Mouse (Mus musculus): Measurements from ENCODE around the gene Mtx1. TPM values are rescaled to one million over a fixed set of nuclear protein-coding genes. Genes with fewer than 3 reads are reported as not detected.

Gene Mtx1
- polyA plus RNA-seq, 1 experiment from 2014 or later, result 215 TPM

DNA sequence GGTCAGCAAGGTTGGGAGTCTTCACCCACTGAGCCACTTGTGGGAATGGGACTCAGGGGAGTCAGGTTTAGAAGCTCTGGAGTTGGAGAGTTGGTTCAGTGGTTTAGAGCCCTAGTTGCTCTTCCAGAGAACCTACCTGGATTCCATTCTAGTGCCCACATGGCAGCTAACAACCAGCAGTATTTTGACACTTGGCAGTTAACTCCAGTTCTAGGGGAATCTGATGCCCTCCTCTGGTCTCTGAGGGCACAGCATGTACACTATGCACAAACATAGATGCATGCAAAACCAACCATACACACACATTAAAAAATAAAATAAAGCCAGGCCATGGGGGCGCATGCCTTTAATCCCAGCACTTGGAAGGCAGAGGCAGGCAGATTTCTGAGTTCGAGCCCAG is 33.0 kb downstream of the Mtx1 start:
- in situ Hi-C loops (cut with MboI; ENCODE audit: low pct_unique_long_range_greater_than_20kb), result loop anchor here (5.0 to 10.0 kb wide), 3 partner anchors 72 to 249 kb away; no protein-coding TSS in a partner anchor
- no peak for ATAC-seq
- ChIA-PET POLR2A (interaction anchor here (0.6 to 1.5 kb wide), 4 partner anchors 52 to 104 kb away, joined by 3 to 4 read pairs (median 4); partner anchors contain the start of genes Krtcap2, Pklr and Trim46), CTCF (interaction anchor here (0.7 to 2.1 kb wide), 17 partner anchors 9 to 255 kb away, joined by 3 to 15 read pairs (median 5); partner anchors contain the start of genes Clk2, Pklr and Scamp3)
- no peaks in the 10 kb centered on the region for H3K27me3 ChIP-seq
- TF ChIP-seq CTCF (IDR thresholded peaks at IDR 0.05), result no peak
- no peak for DNase-seq (ENCODE audit: low read depth, low spot score)

DNA sequence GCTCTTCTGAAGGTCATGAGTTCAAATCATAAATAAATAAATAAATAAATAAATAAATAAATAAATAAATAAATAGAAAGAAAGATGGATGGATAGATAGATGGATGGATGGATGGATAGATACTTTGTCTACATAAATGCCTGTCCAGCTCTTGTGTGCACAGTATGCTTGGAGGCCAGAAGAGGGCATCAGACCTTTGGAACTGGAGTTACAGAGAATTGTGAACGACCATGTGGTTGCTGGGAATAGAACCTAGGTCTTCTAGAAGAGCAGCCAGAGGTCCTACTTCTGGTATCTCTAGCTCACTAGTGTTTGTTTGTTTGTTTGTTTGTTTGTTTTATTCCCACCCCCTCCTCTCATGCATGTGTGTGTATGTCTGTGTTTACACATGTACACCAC is 33.5 kb downstream of the Mtx1 start:
- TF ChIP-seq CTCF (IDR thresholded peaks at IDR 0.05), result no peak
- DNase-seq (ENCODE audit: low read depth, low spot score) (no peak), ATAC-seq (no peak)
- H3K27me3 ChIP-seq, result no peaks in the 10 kb centered on the region
- ChIA-PET CTCF (interaction anchor here (0.7 to 2.1 kb wide), 15 partner anchors 9 to 235 kb away, joined by 3 to 15 read pairs (median 5); partner anchors contain the start of genes Clk2, Pklr and Scamp3), POLR2A (interaction anchor here (0.6 to 1.5 kb wide), 3 partner anchors 79 to 110 kb away, joined by 3 to 4 read pairs (median 4); no protein-coding TSS in a partner anchor)
- in situ Hi-C loops (cut with MboI; ENCODE audit: low pct_unique_long_range_greater_than_20kb), result loop anchor here (5.0 to 10.0 kb wide), 3 partner anchors 71 to 249 kb away; no protein-coding TSS in a partner anchor

DNA sequence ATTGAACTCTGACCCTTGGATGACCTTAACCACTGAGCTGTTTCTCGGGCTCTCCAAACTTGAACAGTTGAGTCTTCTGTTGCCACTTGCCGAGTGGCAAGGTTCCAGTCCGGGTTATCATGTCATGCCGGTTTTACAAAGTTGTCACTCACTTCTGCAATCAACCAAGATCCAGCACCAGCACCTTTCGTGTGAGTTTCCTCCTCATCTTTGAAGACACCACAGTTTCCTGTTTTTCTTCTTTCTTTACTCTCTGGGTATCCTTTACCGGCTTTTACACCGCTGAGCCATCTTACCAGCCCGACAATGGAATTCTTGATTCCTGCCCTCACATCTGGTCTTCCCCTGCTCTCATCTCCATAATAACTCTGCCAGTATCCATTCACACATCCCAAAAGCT is 36.5 kb downstream of the Mtx1 start:
- CTCF ChIA-PET, result interaction anchor here (1.2 kb wide), 1 partner anchor 54 kb away, joined by 3 read pairs; the partner anchor contains the start of gene Pklr
- in situ Hi-C loops (cut with MboI; ENCODE audit: low pct_unique_long_range_greater_than_20kb), result loop anchor here (5.0 to 10.0 kb wide), 3 partner anchors 68 to 246 kb away; no protein-coding TSS in a partner anchor
- DNase-seq (ENCODE audit: low read depth, low spot score), result no peak
- POLR2A ChIA-PET, result interaction anchor here (1.4 kb wide), 1 partner anchor 12 kb away, joined by 3 read pairs; no protein-coding TSS in a partner anchor
- no peak for TF ChIP-seq CTCF (IDR thresholded peaks at IDR 0.05)
- ATAC-seq, result no peak
- no peaks in the 10 kb centered on the region for H3K27me3 ChIP-seq

DNA sequence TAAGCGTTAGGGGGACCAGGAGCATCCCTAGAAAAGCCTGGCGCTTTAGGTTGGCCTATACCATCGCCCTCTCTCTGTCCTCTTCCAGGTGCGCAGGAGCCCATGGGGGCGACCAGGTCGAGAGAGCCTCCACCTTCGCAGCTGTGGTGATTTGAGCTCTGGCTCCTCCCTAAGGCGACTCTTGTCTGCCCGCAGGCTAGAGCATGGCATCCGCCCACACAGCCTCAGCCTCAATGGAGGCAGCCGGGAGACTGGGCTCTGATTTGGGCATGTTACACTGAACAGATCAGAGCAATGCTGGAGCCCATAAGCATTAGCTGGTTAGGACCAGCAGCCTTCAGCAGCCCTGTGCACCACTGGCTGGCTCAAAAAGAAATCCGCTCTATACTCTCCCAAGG is 38.4 kb downstream of the Mtx1 start:
- POLR2A ChIA-PET, result interaction anchor here (0.9 kb wide), 1 partner anchor 73 kb away, joined by 3 read pairs; no protein-coding TSS in a partner anchor
- TF ChIP-seq CTCF (IDR thresholded peaks at IDR 0.05), result no peak
- ATAC-seq, result no peak
- in situ Hi-C loops (cut with MboI; ENCODE audit: low pct_unique_long_range_greater_than_20kb), result no loop called here
- CTCF ChIA-PET, result interaction anchor here (1.1 to 2.9 kb wide), 3 partner anchors 10 to 73 kb away, joined by 3 to 12 read pairs (median 4); partner anchors contain the start of gene Scamp3
- H3K27me3 ChIP-seq, result no peaks in the 10 kb centered on the region
- DNase-seq (ENCODE audit: low read depth, low spot score), result no peak

DNA sequence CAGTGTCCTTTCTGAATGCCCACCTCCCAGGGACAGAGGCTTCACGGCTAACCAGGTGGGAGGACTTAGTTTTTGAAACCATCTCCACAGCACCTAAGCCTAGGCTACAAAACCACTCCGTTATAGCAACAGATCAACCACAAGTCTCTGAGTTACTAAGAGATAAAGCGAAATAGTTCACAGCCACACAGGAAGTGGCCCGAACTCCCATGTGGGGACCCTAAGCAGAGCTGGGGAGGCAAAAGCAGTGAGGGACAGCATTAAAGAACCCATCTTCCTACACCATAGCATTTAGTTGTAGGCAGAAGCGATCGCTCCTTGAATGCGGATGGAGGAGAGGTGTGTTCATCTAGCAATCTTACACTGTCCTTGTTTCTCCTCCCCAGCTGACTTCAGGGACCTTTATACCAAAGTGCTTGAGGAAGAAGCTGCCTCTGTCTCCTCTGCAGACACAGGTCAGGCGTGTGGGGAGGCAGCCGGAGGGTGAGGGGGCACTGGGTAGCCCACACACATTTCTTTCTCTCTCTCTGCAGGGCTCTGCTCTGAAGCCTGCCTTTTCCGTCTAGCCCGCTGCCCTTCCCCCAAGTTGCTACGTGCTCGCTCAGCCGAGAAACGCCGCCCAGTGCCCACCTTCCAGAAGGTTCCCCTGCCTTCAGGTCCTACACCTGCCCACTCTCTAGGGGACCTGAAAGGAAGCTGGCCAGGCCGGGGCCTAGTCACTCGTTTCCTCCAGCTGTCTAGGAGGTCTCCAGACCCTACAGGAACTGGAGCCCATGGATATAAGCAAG is 39.0 kb downstream of the Mtx1 start:
- no peak for DNase-seq (ENCODE audit: low read depth, low spot score)
- in situ Hi-C loops (cut with MboI; ENCODE audit: low pct_unique_long_range_greater_than_20kb), result no loop called here
- H3K27me3 ChIP-seq, result no peaks in the 10 kb centered on the region
- POLR2A ChIA-PET, result interaction anchor here (1.4 kb wide), 1 partner anchor 11 kb away, joined by 6 read pairs; the partner anchor contains the start of gene Scamp3
- peak; percentile 5 for ATAC-seq
- no peak for TF ChIP-seq CTCF (IDR thresholded peaks at IDR 0.05)
- CTCF ChIA-PET, result interaction anchor here (1.1 to 2.9 kb wide), 4 partner anchors 10 to 73 kb away, joined by 3 to 12 read pairs (median 4); partner anchors contain the start of gene Scamp3

DNA sequence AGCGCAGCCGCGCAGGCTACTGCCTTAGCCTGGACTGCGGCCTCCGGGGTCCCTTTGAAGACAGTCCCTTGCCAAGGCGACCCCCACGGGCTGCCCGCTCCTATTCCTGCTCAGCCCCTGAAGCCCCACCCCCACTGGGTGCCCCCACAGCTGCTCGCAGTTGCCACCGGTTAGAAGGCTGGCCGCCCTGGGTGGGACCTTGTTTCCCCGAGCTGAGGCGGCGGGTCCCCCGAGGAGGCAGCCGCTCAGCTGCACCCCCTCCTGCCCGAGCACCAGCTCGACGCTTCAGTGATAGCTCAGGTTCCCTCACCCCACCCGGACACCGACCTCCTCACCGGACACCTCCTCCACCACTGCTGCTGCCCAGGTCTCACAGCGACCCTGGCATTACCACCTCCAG is 39.7 kb downstream of the Mtx1 start:
- DNase-seq (ENCODE audit: low read depth, low spot score), result no peak
- no peak for ATAC-seq
- in situ Hi-C loops (cut with MboI; ENCODE audit: low pct_unique_long_range_greater_than_20kb), result no loop called here
- no peaks in the 10 kb centered on the region for H3K27me3 ChIP-seq
- ChIA-PET POLR2A (interaction anchor here (1.4 kb wide), 1 partner anchor 10 kb away, joined by 6 read pairs; the partner anchor contains the start of gene Scamp3), CTCF (interaction anchor here (1.1 to 2.9 kb wide), 5 partner anchors 9 to 66 kb away, joined by 3 to 12 read pairs (median 5); partner anchors contain the start of genes Hcn3 and Scamp3)
- TF ChIP-seq CTCF (IDR thresholded peaks at IDR 0.05), result no peak

DNA sequence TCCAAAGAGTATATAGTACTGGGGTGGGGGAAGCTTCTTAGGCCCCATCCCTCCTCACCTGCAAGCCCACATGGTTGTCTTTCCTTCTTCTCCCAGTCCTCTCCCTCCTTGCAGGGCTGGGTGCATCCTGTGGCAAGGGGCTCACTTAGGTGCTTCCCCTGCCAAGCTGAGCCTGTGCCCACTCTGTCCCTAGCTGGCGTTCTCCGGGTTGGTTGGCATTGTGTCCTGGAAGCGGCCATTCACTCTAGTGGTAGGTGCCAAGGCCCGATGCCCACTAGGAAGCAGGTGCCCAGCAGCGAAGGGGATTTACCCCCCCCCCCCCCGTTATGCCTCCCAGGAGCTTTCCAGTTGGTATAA is 43.0 kb downstream of the Mtx1 start:
- POLR2A ChIA-PET, result interaction anchor here (0.6 kb wide), 3 partner anchors 8 to 99 kb away, joined by 3 read pairs; no protein-coding TSS in a partner anchor
- DNase-seq (ENCODE audit: low read depth, low spot score) (no peak), ATAC-seq (no peak)
- CTCF ChIA-PET, result interaction anchor here (1.5 to 2.9 kb wide), 2 partner anchors 8 to 10 kb away, joined by 3 to 15 read pairs; no protein-coding TSS in a partner anchor
- in situ Hi-C loops (cut with MboI; ENCODE audit: low pct_unique_long_range_greater_than_20kb), result no loop called here
- no peak for TF ChIP-seq CTCF (IDR thresholded peaks at IDR 0.05)
- no peaks in the 10 kb centered on the region for H3K27me3 ChIP-seq

DNA sequence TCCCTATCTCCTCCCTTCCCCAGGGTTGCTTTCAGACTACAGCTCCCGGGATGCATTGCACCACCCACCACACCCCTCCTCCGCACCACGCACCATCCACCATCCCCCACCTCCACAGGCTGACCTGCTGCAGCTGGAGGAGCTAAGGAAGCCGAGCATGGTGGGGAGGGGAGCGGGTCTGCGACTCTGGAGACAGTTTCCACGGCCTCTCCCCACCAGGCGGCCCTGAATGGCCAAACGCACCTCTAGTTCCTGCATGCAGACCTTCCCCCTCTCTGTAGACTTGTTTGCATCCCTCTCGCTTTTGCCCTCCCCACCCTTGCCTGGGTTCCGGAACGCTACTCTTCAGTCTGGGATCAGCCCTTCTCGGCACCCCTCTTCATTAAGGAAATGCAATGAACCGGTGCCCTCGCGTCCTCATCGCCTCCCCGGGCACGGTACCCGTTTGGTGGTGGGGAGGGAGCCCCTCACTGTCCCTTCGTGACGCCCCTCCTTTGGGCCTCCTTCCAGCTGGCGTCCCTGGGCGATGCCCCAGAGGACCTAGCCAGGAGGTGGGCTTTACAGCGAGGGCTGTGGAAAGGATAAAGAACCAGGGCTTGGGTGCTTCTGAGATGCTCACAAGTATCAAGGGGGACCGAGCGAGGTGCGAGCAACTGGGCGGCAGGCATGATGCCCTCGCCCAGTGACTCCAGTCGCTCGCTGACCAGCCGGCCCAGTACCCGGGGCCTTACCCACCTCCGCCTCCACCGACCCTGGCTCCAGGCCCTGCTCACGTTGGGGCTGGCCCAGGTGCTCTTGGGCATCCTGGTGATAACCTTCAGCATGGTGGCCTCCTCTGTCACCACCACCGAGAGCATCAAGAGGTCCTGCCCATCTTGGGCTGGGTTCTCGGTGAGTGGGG is 43.6 kb downstream of the Mtx1 start, which contains the start of gene Fam189b:
Fam189b (plus strand) TSS at position 86 of the 901 bp plus-strand sequence.
- in situ Hi-C loops (cut with MboI; ENCODE audit: low pct_unique_long_range_greater_than_20kb), result no loop called here
- TF ChIP-seq CTCF (IDR thresholded peaks at IDR 0.05), result no peak
- DNase-seq (ENCODE audit: low read depth, low spot score) (peak; percentile 27), ATAC-seq (peak; percentile 41)
- POLR2A ChIA-PET, result interaction anchor here (0.6 kb wide), 1 partner anchor 8 kb away, joined by 3 read pairs; no protein-coding TSS in a partner anchor
- CTCF ChIA-PET, result interaction anchor here (0.7 to 2.9 kb wide), 4 partner anchors 8 to 23 kb away, joined by 3 to 15 read pairs (median 3); partner anchors contain the start of gene Hcn3
- H3K27me3 ChIP-seq, result no peaks in the 10 kb centered on the region

DNA sequence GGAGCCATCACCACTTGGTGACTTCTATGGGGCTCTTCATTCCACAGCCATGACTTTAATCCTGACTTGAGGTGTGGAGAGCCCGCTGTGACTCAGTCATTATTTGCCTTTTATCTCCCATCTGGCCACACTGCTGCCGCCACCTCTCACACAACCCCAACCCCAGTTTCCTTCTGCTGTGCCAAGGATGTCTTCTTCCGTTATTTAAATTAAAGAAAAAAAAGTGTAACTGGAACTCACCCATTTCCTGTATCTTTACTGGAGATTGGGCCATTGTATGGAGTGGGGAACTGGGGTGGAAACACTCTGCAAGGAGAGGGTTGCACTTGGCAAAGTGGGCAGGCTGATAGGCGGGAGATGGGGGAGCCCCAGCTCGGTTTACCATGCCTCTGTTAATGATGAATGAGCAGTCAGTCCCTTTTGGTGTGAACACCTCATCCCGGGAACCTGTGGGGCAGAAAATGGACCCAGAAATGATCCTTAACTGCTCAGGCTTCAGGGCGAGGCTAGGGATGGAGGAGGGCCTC is 44.3 kb downstream of the Mtx1 start:
- no peak for TF ChIP-seq CTCF (IDR thresholded peaks at IDR 0.05)
- no peaks in the 10 kb centered on the region for H3K27me3 ChIP-seq
- in situ Hi-C loops (cut with MboI; ENCODE audit: low pct_unique_long_range_greater_than_20kb), result no loop called here
- DNase-seq (ENCODE audit: low read depth, low spot score) (no peak), ATAC-seq (no peak)
- CTCF ChIA-PET, result interaction anchor here (0.7 to 1.5 kb wide), 3 partner anchors 9 to 22 kb away, joined by 3 read pairs; partner anchors contain the start of gene Hcn3
- POLR2A ChIA-PET, result no interaction called here
